Mouse (Mus musculus) ovary, postnatal 36 days (tissue): ENCODE measurements around the gene Sh3bgrl2.

ENCODE experiments used
- DNase-seq: peaks from one replicate; pipeline ENCODE4 v3.0.0; 2022; ENCODE audit warnings: low spot score, mixed read lengths

Gene Sh3bgrl2

DNA sequence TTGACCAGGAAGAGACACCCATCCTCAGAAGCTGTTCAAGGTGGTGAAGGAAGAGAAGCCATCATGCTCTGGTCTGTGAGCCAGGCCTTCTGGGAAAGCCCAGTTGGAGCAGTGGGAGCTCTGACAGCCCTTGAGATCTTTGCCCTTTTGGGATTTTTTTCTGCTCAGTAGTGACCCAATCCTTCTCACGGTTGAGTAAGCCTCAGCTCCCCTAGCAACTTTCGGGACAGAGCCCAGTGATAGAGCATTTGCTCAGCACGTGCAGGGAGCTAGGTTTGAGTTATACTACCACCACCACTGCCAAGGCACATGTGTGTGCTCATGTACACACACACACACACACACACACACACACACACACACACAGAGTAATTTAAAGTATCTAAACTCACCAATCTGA, 131.5 kb downstream of the Sh3bgrl2 start:
- no peak for DNase-seq

- no peak for DNase-seq
These were observed 133.8 kb downstream of the Sh3bgrl2 start for GRCm38 (mm10) chr9:83681661-83682655.

- no peak for DNase-seq
These were observed 138.5 kb downstream of the Sh3bgrl2 start for GRCm38 (mm10) chr9:83686511-83687100.

DNA sequence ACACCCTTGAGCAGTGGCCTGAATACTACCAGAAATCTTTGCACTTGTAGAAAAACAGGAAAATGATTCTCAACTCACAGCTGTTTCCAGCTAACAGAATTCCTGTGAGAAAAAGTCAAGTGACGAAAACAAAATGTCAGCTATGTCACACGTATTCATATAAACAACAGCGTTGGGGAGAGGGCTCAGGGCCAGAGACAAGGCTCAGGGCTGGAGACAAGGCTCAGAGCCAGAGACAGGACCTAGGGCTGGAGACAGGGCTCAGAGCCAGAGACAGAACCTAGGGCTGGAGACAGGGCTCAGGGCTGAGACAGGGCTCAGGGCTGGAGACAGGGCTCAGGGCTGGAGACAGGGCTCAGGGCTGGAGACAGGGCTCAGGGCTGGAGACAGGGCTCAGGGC, 139.8 kb downstream of the Sh3bgrl2 start:
- DNase-seq: no peak
